Mouse (Mus musculus) neural tube, embryonic 12.5 days (tissue): ENCODE data around the gene Ufsp1. TPM values are rescaled to one million over a fixed set of nuclear protein-coding genes. Genes with fewer than 3 reads are reported as not detected.
A peak's percentile ranks its signal among the peaks of the same experiment; 100 is the strongest.

Source experiments
- ATAC-seq: fragments of 200-750 bp; cut with Nextera tagmentation; 2 replicates; pipeline ENCODE4 v1.8.0; 2017; ENCODE audit warnings: low read depth, mild to moderate bottlenecking, moderate TSS enrichment, moderate library complexity; ENCODE audit not compliant: low FRiP score
- H3K27ac ChIP-seq: fragments of 300-500 bp; sonication (generic); 2 replicates; pipeline ENCODE4 v1.5.1; 2016
- H3K27me3 ChIP-seq: fragments of 300-500 bp; sonication (generic); replicated peaks from 2 replicates; pipeline ENCODE4 v1.6.1; 2016; ENCODE audit warnings: mild to moderate bottlenecking
- H3K36me3 ChIP-seq: fragments of 300-500 bp; sonication (generic); 2 replicates; pipeline ENCODE4 v1.6.1; 2016; ENCODE audit warnings: mild to moderate bottlenecking
- H3K4me1 ChIP-seq: fragments of 300-500 bp; sonication (generic); 2 replicates; pipeline ENCODE4 v1.6.1; 2016
- H3K4me2 ChIP-seq: fragments of 300-500 bp; sonication (generic); replicated peaks from 2 replicates; pipeline ENCODE4 v1.6.1; 2016; ENCODE audit warnings: mild to moderate bottlenecking
- H3K4me3 ChIP-seq: fragments of 300-500 bp; sonication (generic); 2 replicates; pipeline ENCODE4 v1.5.1; 2016
- H3K9ac ChIP-seq: fragments of 300-500 bp; sonication (generic); 2 replicates; pipeline ENCODE4 v1.6.1; 2016; ENCODE audit warnings: mild to moderate bottlenecking
- H3K9me3 ChIP-seq: fragments of 300-500 bp; sonication (generic); 2 replicates; pipeline ENCODE4 v1.6.1; 2016; ENCODE audit warnings: mild to moderate bottlenecking
- WGBS: fragments of 180-500 bp; shearing (Covaris S2); methylation state at CpG from one replicate; pipeline ENCODE4 v1.1.7; 2016; 5-methylcytosine and 5-hydroxymethylcytosine counted together
- polyA plus RNA-seq: library from polyadenylated mRNA; unstranded; fragments of >200 nt; fragmentation: Nextera tagmentation; extraction: Ambion mirVana; gene quantifications from 2 replicates; pipeline ENCODE4 v1.2.1, GENCODE M21; 2016

Ufsp1 gene
- polyA plus RNA-seq, 1 experiment from 2014 or later = 11.4 TPM

DNA sequence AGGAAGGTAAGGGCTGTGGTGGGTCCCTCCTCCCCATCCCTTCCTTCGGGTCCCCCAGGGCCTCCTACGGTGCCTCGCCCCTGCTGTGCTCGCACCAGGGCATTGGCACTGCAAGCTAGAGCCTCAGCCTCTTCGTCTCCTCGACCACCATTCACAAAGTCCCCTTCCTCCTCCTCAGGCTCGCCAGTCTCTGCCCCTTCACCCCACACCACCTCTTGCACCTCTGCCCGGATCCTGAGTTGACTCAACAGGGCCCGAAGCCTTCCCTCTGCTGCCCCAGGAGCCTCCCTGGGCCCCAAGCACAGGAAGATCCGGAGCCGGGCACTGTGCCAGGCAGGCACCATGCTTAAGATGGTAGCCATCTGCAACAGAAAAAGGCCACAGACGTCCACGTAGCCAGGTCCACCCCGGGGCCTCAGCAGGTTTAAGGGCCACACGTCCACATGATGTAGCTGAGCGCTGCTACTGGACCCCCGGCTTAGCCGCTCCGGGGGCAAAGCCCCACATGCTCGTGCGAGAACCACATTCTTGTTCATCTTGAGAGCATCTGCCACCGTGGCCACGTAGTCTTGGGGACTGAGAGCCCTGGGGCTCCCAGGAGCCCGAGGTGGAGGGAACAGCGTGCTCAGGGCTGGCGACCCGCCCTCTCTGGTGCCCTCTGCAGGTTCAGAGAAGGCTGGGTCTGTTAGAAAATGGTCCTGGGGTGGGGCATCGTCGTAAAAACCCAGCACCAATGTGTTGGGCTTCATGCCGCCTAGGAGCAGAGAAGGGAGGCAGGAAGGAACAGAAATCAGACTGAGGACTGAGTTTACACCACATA, 20.9 kb downstream of the Ufsp1 start:
- Histone ChIP-seq H3K36me3 (peaks cover 40% of the 10 kb centered on the region), H3K4me2 (peak overlapping the region; percentile 71), H3K9me3 (no peaks in the 10 kb centered on the region), H3K4me3 (no peak overlapping the region), H3K4me1 (peaks cover 33% of the 10 kb centered on the region), H3K27me3 (no peaks in the 10 kb centered on the region), H3K27ac (no peak overlapping the region; the same call in 1 of the 2 replicates), H3K9ac (peak overlapping the region; percentile 69)
- WGBS = 39% methylated on average over 30 of the region's 30 CpGs
- 0 out of 2 replicates have a peak, but pooled peaks have one; percentile 20 for ATAC-seq

DNA sequence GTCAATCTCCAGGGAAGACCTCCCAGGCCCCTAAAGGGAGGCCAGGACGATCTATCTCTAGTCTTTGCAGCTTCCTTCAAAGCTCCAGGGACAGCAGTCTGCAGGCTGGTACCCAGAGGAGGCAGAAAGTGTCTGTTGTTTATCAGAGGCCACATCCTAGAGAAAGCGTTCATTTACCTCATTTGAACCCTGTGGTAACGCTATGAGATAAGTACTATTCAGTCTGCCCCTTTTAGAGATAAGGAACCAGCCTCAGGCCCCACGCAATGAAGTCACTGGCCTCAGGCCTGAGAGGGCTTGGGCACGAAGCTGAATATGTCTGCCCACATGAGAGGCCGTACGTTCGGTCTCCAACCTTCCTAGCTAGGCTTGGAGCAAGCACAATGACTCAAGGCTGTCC, 22.9 kb downstream of the Ufsp1 start:
- peaks cover 32% of the 10 kb centered on the region for H3K4me1 ChIP-seq
- no peak overlapping the region for H3K9ac ChIP-seq
- H3K9me3 ChIP-seq = no peaks in the 10 kb centered on the region
- WGBS = 92% methylated on average over 8 of the region's 8 CpGs
- no peak overlapping the region for H3K4me2 ChIP-seq
- H3K4me3 ChIP-seq = no peak overlapping the region
- no peak for ATAC-seq
- no peak overlapping the region for H3K27ac ChIP-seq
- peaks cover 53% of the 10 kb centered on the region for H3K36me3 ChIP-seq
- H3K27me3 ChIP-seq = no peaks in the 10 kb centered on the region

GRCm38 (mm10) chr5:137318570-137318969, 24.1 kb downstream of the Ufsp1 start:
- peaks cover 20% of the 10 kb centered on the region for H3K4me1 ChIP-seq
- WGBS = 95% methylated on average over 1 of the region's 1 CpGs
- no peak overlapping the region for H3K4me2 ChIP-seq
- no peak overlapping the region for H3K4me3 ChIP-seq
- H3K27me3 ChIP-seq = no peaks in the 10 kb centered on the region
- ATAC-seq = no peak
- no peaks in the 10 kb centered on the region for H3K9me3 ChIP-seq
- no peak overlapping the region for H3K9ac ChIP-seq
- H3K27ac ChIP-seq = no peak overlapping the region
- H3K36me3 ChIP-seq = peaks cover 65% of the 10 kb centered on the region

DNA sequence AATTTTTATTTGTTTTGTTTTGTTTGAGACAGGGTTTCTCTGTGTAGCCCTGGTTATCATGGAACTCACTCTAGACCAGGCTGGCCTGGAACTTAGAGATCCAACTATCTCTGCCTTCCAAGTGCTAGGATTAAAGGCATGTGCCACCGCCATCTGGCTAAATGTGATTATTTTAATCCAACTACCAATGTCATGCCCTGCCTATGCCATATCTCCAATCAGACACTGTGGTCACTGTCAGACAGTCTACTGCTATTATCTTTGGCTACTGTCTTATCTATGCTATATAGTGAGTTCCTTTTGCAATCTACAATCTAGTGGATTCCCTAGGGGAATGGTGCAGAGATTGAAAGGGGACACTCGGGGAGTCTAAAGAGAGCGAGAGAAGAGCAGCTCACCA, 26.6 kb downstream of the Ufsp1 start:
- WGBS = 91% methylated on average over 3 of the region's 3 CpGs
- H3K4me2 ChIP-seq = no peak overlapping the region
- H3K27me3 ChIP-seq = no peaks in the 10 kb centered on the region
- no peak overlapping the region for H3K27ac ChIP-seq
- ATAC-seq = no peak
- H3K36me3 ChIP-seq = peaks cover 76% of the 10 kb centered on the region
- no peak overlapping the region for H3K9ac ChIP-seq
- no peaks in the 10 kb centered on the region for H3K9me3 ChIP-seq
- H3K4me3 ChIP-seq = no peak overlapping the region
- H3K4me1 ChIP-seq = no peaks in the 10 kb centered on the region

- Histone ChIP-seq H3K9ac (no peak overlapping the region), H3K4me1 (peaks cover 11% of the 10 kb centered on the region), H3K27me3 (no peaks in the 10 kb centered on the region), H3K4me3 (no peak overlapping the region), H3K27ac (no peak overlapping the region), H3K9me3 (no peaks in the 10 kb centered on the region), H3K4me2 (no peak overlapping the region), H3K36me3 (peaks cover 17% of the 10 kb centered on the region)
- WGBS = 95% methylated on average over 7 of the region's 7 CpGs
- no peak for ATAC-seq
These were observed 36.5 kb downstream of the Ufsp1 start for GRCm38 (mm10) chr5:137330910-137331309.

DNA sequence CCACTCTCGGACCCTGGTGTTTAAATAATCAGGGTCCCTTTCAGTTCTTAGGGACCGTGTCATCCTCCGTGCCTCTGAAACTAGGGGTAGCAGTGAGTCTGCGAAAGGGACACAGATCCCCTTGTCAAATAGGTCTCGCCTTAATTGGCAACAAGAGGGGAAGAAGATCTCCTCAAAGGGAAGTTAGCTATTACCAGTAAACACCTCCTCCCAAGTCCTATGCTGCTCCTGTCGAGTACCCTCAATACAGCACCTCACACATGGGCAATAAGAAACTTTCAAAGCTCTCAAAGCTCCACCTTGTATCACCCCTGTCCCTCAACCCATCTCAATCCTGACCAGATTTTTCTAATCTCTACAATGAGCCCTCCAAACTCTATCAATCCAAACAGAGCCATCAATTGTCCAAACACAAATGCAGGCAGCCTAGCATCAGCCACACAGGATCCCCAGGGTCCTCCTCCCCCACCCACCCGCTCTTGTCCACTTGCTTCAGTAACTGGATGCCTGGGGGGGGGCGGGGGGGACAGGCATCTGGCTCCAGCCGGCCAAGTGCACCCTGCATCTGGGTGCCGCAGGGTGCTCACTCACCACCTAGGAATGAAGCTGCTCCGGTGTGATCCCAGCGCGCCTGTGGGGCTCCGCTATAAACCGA, 38.6 kb downstream of the Ufsp1 start:
- H3K36me3 ChIP-seq = peaks cover 3% of the 10 kb centered on the region; the same call in 1 of the 2 replicates
- H3K4me1 ChIP-seq = peaks cover 14% of the 10 kb centered on the region
- H3K9me3 ChIP-seq = no peaks in the 10 kb centered on the region
- ATAC-seq = no peak; the same call in 1 of the 2 replicates
- peak overlapping the region; percentile 66; the same call in 1 of the 2 replicates for H3K27ac ChIP-seq
- peak overlapping the region; percentile 74 for H3K9ac ChIP-seq
- H3K4me3 ChIP-seq = peak overlapping the region; percentile 66
- no peaks in the 10 kb centered on the region for H3K27me3 ChIP-seq
- peak overlapping the region; percentile 93 for H3K4me2 ChIP-seq
- 13% methylated on average over 15 of the region's 15 CpGs for WGBS

DNA sequence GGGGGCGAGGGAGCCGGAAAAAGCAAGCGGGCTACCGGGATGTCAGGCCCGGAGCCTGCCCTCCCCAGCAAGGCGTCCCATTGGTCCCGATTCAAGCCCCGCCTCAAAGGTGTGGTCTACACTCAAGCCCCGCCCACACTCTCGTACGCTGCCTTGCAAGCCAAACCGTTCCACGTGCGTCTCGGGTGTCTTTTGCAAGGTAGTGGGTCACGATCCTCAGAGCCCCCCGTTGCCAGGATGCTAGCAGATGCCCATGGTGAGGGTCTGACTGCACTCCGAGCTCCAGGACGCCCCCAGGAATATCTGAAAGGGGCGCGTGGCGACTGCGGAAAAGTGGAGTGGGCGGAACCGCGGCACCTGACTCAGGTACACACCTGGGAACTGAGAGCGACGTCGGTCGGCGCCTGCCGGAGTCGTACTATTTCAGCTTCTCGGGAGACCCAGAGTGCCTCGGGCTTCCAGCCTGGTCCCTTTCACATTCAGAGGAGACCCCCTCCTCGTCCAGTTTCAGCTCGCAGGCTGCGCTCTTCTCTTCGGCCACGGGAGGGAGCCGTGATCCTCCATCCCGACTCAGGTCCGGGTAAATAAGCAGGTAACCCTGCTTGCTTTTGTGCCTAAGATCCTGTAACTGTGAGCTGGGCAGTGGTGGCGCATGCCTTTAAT, 39.2 kb downstream of the Ufsp1 start, which contains the start of gene Slc12a9:
TSS of gene Slc12a9 (minus strand) at position 86 of the 663 bp plus-strand sequence.
- ATAC-seq = peak; percentile 92
- peaks cover 15% of the 10 kb centered on the region for H3K4me1 ChIP-seq
- no peaks in the 10 kb centered on the region for H3K36me3 ChIP-seq
- peak within 1 kb of the TSS; percentile 74 for H3K9ac ChIP-seq
- no peaks in the 10 kb centered on the region for H3K27me3 ChIP-seq
- H3K9me3 ChIP-seq = no peaks in the 10 kb centered on the region
- under 1% methylated on average over 44 of the region's 44 CpGs for WGBS
- peak within 1 kb of the TSS; percentile 66 for H3K4me3 ChIP-seq
- H3K27ac ChIP-seq = peak within 1 kb of the TSS; percentile 66; the same call in 1 of the 2 replicates
- peak within 1 kb of the TSS; percentile 93 for H3K4me2 ChIP-seq

DNA sequence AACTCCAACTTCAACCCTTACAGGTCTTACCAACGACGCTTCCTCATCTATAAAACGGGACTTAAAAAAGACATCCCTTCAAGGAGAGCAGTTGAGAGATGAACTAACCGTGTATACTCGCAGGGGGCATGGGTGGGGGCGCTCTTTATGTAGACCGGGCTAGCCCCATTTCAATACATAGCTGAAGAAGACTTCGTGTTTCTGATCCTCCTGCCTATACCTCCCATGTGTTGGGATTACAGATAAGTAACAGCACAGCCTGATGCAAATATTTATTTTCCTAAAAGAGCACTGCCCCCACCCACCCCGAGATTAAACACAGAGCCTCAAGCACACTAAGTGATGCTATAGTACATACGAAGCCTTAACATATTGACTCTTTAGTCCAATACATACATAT, 39.9 kb downstream of the Ufsp1 start:
- H3K27me3 ChIP-seq = no peaks in the 10 kb centered on the region
- peaks cover 22% of the 10 kb centered on the region for H3K4me1 ChIP-seq
- 61% methylated on average over 10 of the region's 10 CpGs for WGBS
- H3K4me2 ChIP-seq = peak overlapping the region; percentile 93
- H3K27ac ChIP-seq = no peak overlapping the region
- no peak overlapping the region for H3K9ac ChIP-seq
- no peak overlapping the region for H3K4me3 ChIP-seq
- H3K36me3 ChIP-seq = no peaks in the 10 kb centered on the region
- no peaks in the 10 kb centered on the region for H3K9me3 ChIP-seq
- ATAC-seq = no peak

DNA sequence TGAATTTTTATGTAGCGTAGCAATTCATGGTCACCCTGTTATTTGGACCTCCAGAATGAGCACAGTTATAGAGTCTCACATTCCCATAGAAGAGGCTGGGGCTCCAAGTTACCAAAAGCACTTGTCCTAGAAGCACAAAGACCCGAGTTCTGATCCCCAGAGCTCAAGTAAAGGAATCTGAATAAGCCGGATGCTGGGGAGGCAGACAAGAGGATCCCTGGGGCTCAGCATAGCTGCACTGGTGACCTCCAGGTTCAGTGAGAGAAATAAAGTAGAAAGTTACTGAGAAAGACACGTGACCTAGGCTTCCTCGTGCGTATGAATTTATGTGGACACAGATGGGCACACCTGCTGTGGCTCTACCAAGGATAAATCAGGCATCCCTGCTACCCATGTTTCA, 40.6 kb downstream of the Ufsp1 start:
- H3K9me3 ChIP-seq = no peaks in the 10 kb centered on the region
- no peak overlapping the region for H3K27ac ChIP-seq
- no peaks in the 10 kb centered on the region for H3K36me3 ChIP-seq
- no peak overlapping the region for H3K4me2 ChIP-seq
- H3K27me3 ChIP-seq = no peaks in the 10 kb centered on the region
- no peak overlapping the region for H3K9ac ChIP-seq
- ATAC-seq = no peak
- 68% methylated on average over 6 of the region's 6 CpGs for WGBS
- H3K4me3 ChIP-seq = no peak overlapping the region
- peaks cover 27% of the 10 kb centered on the region for H3K4me1 ChIP-seq

- Histone ChIP-seq H3K4me3 (no peak overlapping the region), H3K36me3 (no peaks in the 10 kb centered on the region), H3K9me3 (no peaks in the 10 kb centered on the region), H3K4me1 (peaks cover 24% of the 10 kb centered on the region), H3K27me3 (no peaks in the 10 kb centered on the region), H3K9ac (no peak overlapping the region), H3K27ac (no peak overlapping the region), H3K4me2 (no peak overlapping the region)
- ATAC-seq = no peak
- 66% methylated on average over 8 of the region's 8 CpGs for WGBS
These were observed 42.8 kb downstream of the Ufsp1 start for GRCm38 (mm10) chr5:137337190-137337589.

GRCm38 (mm10) chr5:137338256-137338655, 43.8 kb downstream of the Ufsp1 start:
- no peak overlapping the region for H3K27ac ChIP-seq
- H3K4me1 ChIP-seq = peaks cover 17% of the 10 kb centered on the region
- H3K9me3 ChIP-seq = no peaks in the 10 kb centered on the region
- peak overlapping the region; percentile 56 for H3K9ac ChIP-seq
- under 1% methylated on average over 19 of the region's 19 CpGs for WGBS
- H3K27me3 ChIP-seq = no peaks in the 10 kb centered on the region
- peak overlapping the region; percentile 32 for H3K4me3 ChIP-seq
- H3K4me2 ChIP-seq = peak overlapping the region; percentile 78
- ATAC-seq = peak; percentile 71
- no peaks in the 10 kb centered on the region for H3K36me3 ChIP-seq
